Mouse (Mus musculus) lung, embryonic 14.5 days (tissue): ENCODE measurements around the gene Cldn10. TPM values are rescaled to one million over a fixed set of nuclear protein-coding genes. Genes with fewer than 3 reads are reported as not detected.

Source experiments
- ATAC-seq: fragments of 200-750 bp; cut with Nextera tagmentation; 2 replicates; pipeline ENCODE4 v1.8.0; 2017; ENCODE audit warnings: mild to moderate bottlenecking, moderate TSS enrichment, moderate library complexity; ENCODE audit not compliant: insufficient read depth
- DNase-seq: peaks from one replicate; pipeline ENCODE4 v3.0.0-alpha.2; 2015
- H3K27ac ChIP-seq: fragments of 300-500 bp; sonication (generic); 2 replicates; pipeline ENCODE4 v1.5.1; 2014; ENCODE audit warnings: low read depth, mild to moderate bottlenecking, moderate library complexity
- H3K27me3 ChIP-seq: fragments of 300-500 bp; sonication (generic); 2 replicates; pipeline ENCODE4 v1.6.1; 2014; ENCODE audit warnings: low read length, control low read depth; ENCODE audit not compliant: insufficient read depth
- H3K36me3 ChIP-seq: fragments of 300-500 bp; sonication (generic); 2 replicates; pipeline ENCODE4 v1.6.1; 2014; ENCODE audit warnings: control low read depth; ENCODE audit not compliant: insufficient read depth
- H3K4me1 ChIP-seq: fragments of 300-500 bp; sonication (generic); 2 replicates; pipeline ENCODE4 v1.6.1; 2014; ENCODE audit warnings: antibody characterized with exemption, control low read depth; ENCODE audit not compliant: insufficient read depth
- H3K4me2 ChIP-seq: fragments of 300-500 bp; sonication (generic); 2 replicates; pipeline ENCODE4 v1.6.1; 2014; ENCODE audit warnings: mild to moderate bottlenecking
- H3K4me3 ChIP-seq: fragments of 300-500 bp; sonication (generic); 2 replicates; pipeline ENCODE4 v1.5.1; 2014; ENCODE audit warnings: low read depth, low read length
- H3K9ac ChIP-seq: fragments of 300-500 bp; sonication (generic); 2 replicates; pipeline ENCODE4 v1.6.1; 2014
- H3K9me3 ChIP-seq: fragments of 300-500 bp; sonication (generic); 2 replicates; pipeline ENCODE4 v1.6.1; 2016; ENCODE audit warnings: low read depth, low read length, control low read depth
- CTCF ChIP-seq: IDR thresholded peaks from 2 replicates; pipeline ENCODE4 v1.5.1; 2016; ENCODE audit warnings: antibody characterized with exemption, low read depth
- WGBS: fragments of 180-500 bp; shearing (Covaris S2); extraction: QIAGEN DNeasy Blood & Tissue Kit; methylation state at CpG from one replicate; pipeline ENCODE4 v1.1.7; 2014; 5-methylcytosine and 5-hydroxymethylcytosine counted together
- polyA plus RNA-seq: library from polyadenylated mRNA; unstranded; fragments of >200 nt; fragmentation: Nextera tagmentation; extraction: Ambion mirVana; gene quantifications from 2 replicates; pipeline ENCODE4 v1.2.1, GENCODE M21; 2014

Gene Cldn10
- polyA plus RNA-seq, 1 experiment from 2014 or later, result 46.3 TPM

DNA sequence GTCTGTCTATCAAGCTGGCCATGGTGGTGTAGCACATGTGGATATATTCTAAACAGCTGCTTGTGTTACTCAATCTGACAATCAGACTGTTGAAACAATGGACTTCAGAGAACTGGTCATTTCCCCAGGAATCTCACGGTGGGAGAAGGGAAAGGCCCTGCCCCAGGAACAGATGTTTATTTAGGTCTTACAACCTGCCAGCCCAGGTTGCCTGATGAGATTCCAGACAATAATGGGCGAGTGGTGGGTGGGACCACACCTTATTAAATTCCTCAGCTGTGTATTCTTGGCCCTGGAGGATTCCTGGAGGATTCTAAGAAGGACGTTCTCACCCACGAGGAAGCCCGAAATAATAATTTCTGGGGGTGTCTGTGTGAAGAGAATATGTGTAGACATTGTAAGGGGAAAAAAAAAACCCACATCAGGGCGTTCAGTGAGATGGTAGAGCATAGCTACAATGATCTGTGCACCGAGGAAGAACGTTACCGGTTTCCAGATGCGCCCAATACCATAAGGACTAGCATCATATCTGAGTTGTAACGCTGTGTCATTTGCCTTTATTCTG, 90.7 kb downstream of the Cldn10 start:
- 73% methylated on average over 11 of the region's 11 CpGs for WGBS
- no peaks in the 10 kb centered on the region for H3K27me3 ChIP-seq
- H3K9me3 ChIP-seq, result no peaks in the 10 kb centered on the region
- peaks cover 69% of the 10 kb centered on the region for H3K36me3 ChIP-seq
- no peak overlapping the region for H3K9ac ChIP-seq
- no peak for ATAC-seq
- H3K4me3 ChIP-seq, result no peak overlapping the region
- TF ChIP-seq CTCF, result no peak
- H3K4me2 ChIP-seq, result no peak overlapping the region
- no peaks in the 10 kb centered on the region for H3K4me1 ChIP-seq
- no peak overlapping the region for H3K27ac ChIP-seq
- DNase-seq, result no peak

DNA sequence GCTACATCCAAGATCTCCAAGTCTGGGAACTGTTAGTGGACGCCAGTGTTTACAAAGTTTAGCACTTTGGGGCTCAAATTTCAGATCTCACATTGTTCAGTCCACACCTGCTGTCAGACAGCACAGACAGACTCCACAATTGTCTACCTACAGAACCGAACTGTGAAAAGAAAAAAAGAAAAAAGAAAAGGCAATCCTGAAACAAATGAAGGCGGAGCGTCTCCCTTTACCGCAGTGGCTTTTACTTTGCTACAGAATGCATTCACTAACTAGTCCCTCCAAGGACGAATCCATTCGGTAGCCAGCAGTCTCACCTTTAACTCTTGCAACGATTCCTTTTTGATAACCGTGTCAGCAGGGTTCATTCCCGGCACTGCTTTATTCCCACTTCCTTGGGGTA, 93.0 kb downstream of the Cldn10 start:
- H3K9me3 ChIP-seq, result no peaks in the 10 kb centered on the region
- H3K36me3 ChIP-seq, result peaks cover 74% of the 10 kb centered on the region
- no peaks in the 10 kb centered on the region for H3K4me1 ChIP-seq
- TF ChIP-seq CTCF, result no peak
- WGBS, result 75% methylated on average over 10 of the region's 10 CpGs
- H3K4me2 ChIP-seq, result no peak overlapping the region
- no peak for ATAC-seq
- H3K27ac ChIP-seq, result no peak overlapping the region
- H3K9ac ChIP-seq, result no peak overlapping the region
- no peaks in the 10 kb centered on the region for H3K27me3 ChIP-seq
- no peak for DNase-seq
- H3K4me3 ChIP-seq, result no peak overlapping the region

DNA sequence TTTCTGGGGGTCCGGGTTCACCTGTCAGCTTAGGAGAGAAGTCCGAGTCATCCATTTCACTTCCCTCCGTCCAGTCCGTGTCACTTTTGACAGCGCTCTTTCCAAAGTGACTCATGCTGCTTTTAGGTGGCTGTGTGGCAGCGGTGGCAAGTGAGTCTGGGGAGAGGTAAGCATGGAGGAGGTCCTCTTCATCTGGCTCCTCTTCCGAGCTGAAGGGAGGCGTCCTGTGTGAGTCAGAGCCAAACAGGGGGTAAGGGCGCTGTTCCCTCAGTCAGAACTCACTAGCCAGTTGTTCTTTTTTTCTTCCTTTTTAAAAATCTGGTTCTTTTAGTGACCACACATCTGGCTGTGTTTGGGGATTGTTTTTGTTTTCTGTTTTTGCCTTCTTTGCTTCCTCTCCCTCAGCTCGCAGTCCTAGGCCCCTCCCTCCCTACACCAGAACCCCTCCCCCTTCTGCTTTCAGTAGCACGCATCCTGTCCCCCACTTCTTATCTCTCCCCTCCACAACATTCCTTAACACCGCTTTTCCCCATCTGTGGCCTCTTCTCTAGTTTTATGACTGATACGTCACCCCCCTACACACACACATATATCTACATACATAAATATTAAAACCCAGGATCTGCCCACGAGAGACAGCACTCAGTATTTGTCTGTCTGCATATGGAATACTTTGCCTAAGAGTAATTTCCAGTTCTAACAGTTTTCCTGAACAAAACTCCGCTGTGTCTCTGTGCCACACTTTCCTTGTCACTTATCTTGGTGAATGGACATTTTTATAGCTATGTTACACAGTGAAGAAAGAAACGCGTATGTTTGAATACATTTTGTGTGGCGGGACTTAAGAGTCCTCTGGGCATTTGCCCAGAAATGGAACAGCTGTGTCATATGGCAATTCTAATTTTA, 95.9 kb downstream of the Cldn10 start:
- H3K9me3 ChIP-seq, result no peaks in the 10 kb centered on the region
- no peak overlapping the region for H3K27ac ChIP-seq
- WGBS, result 65% methylated on average over 18 of the region's 18 CpGs
- no peak overlapping the region for H3K4me3 ChIP-seq
- peak; percentile 65; the same call in 1 of the 2 replicates for ATAC-seq
- no peak overlapping the region for H3K4me2 ChIP-seq
- no peak for TF ChIP-seq CTCF
- H3K4me1 ChIP-seq, result no peaks in the 10 kb centered on the region
- peak; percentile 74 for DNase-seq
- H3K27me3 ChIP-seq, result no peaks in the 10 kb centered on the region
- peaks cover 60% of the 10 kb centered on the region for H3K36me3 ChIP-seq
- H3K9ac ChIP-seq, result no peak overlapping the region

DNA sequence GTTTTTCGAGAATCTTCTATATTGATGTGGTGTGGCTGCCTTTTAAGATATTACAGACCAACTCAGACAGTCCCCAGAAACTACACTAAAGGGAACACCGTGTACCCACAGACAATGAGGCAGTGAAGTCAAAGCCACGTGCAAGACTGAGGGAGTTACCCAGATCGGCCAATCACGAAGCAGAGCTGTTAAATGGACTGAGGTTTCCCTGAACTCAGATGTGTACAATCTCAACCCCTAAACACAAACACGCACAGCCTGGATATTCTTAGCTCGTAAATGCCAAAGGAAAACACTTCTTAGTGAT, 96.5 kb downstream of the Cldn10 start:
- Histone ChIP-seq H3K27me3 (no peaks in the 10 kb centered on the region), H3K27ac (no peak overlapping the region), H3K36me3 (peaks cover 60% of the 10 kb centered on the region), H3K4me3 (no peak overlapping the region), H3K4me2 (no peak overlapping the region), H3K4me1 (no peaks in the 10 kb centered on the region), H3K9me3 (no peaks in the 10 kb centered on the region), H3K9ac (no peak overlapping the region)
- DNase-seq (no peak), ATAC-seq (peak; percentile 55)
- WGBS, result 63% methylated on average over 7 of the region's 7 CpGs
- no peak for TF ChIP-seq CTCF

DNA sequence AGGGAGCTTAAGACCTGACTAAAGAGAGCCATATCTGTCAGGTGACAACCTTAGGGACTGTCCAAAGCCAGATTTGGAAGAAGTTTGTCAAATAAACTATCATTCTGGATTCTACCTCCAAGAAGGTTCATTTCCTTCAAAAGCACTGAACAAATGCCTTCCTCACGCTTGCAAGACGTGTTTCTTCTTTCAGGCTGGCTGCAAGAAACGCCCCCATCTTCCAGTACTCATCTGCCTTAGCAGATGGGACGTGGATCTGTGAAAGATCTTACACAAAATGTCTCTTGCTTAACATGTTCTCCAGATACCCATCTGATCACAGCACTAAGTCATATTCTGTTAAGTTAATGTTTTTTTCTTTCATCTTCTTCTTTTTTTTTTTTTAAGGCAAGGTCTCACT, 102.4 kb downstream of the Cldn10 start:
- H3K4me3 ChIP-seq, result no peak overlapping the region
- no peak overlapping the region for H3K9ac ChIP-seq
- no peaks in the 10 kb centered on the region for H3K9me3 ChIP-seq
- no peaks in the 10 kb centered on the region for H3K27me3 ChIP-seq
- no peak overlapping the region for H3K4me2 ChIP-seq
- DNase-seq (no peak), ATAC-seq (no peak)
- no peaks in the 10 kb centered on the region for H3K4me1 ChIP-seq
- WGBS, result 86% methylated on average over 4 of the region's 4 CpGs
- peaks cover 56% of the 10 kb centered on the region for H3K36me3 ChIP-seq
- no peak overlapping the region for H3K27ac ChIP-seq
- no peak for TF ChIP-seq CTCF

DNA sequence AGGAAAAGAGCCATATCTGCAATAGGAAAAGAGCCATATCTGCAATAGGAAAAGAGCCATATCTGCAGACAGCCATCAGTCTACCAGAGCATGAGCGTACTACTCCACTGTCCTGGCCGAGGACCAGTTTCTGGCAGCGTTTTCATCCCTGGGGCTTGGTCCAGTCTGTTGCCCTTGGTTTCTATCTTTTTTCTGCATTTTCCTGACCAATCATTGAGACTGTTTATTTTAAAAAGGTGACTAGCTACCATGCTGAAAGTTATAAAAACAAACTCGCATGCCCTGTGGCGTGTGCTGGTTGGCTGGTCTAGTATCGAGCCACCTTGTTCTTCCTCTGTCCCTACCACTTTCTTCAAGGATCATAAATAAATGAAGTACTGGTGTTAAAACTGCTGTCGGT, 107.5 kb downstream of the Cldn10 start:
- Histone ChIP-seq H3K4me1 (no peaks in the 10 kb centered on the region), H3K4me2 (no peak overlapping the region), H3K27ac (no peak overlapping the region), H3K36me3 (peaks cover 72% of the 10 kb centered on the region), H3K27me3 (no peaks in the 10 kb centered on the region), H3K4me3 (no peak overlapping the region), H3K9me3 (no peaks in the 10 kb centered on the region), H3K9ac (no peak overlapping the region)
- WGBS, result 71% methylated on average over 7 of the region's 7 CpGs
- no peak for ATAC-seq
- no peak for DNase-seq
- TF ChIP-seq CTCF, result no peak

DNA sequence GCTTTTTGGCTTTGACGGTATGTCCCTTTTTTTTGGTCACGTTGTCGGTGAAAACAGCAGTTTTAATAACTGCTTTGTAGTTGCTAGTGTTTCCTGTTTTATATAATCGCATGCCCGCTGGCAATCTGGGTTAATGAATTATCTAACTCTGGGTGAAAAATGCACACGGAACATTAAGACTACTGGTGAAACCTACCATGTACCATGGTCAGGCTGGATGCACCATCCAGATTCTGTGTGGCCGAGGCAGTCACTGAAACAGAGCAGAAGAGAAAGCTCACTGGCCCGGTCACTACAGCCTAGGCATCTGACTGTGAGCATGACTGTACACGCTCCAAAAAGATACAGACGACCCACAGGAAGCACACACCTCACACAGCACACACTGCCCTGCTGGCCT, 107.9 kb downstream of the Cldn10 start:
- H3K27me3 ChIP-seq, result no peaks in the 10 kb centered on the region
- no peak overlapping the region for H3K4me3 ChIP-seq
- H3K9ac ChIP-seq, result no peak overlapping the region
- no peak overlapping the region for H3K4me2 ChIP-seq
- ATAC-seq (no peak), DNase-seq (no peak)
- H3K27ac ChIP-seq, result no peak overlapping the region
- peaks cover 72% of the 10 kb centered on the region for H3K36me3 ChIP-seq
- no peaks in the 10 kb centered on the region for H3K4me1 ChIP-seq
- 82% methylated on average over 10 of the region's 10 CpGs for WGBS
- no peaks in the 10 kb centered on the region for H3K9me3 ChIP-seq
- TF ChIP-seq CTCF, result no peak
